Mouse (Mus musculus): ENCODE data around the gene Fam185a. TPM values are rescaled to one million over a fixed set of nuclear protein-coding genes. Genes with fewer than 3 reads are reported as not detected.

The Fam185a gene
- polyA plus RNA-seq, 1 experiment, result 1.9 TPM

- Histone ChIP-seq H3K4me3 (no peak overlapping the region), H3K4me2 (ENCODE audit: low read depth) (no peak overlapping the region), H3K36me3 (ENCODE audit: control insufficient read depth, insufficient read depth) (no peaks in the 10 kb centered on the region), H3K79me2 (ENCODE audit: control insufficient read depth, insufficient read depth) (no peaks in the 10 kb centered on the region), H3K27me3 (ENCODE audit: control insufficient read depth, insufficient read depth, insufficient read length) (no peaks in the 10 kb centered on the region), H3ac (ENCODE audit: control insufficient read depth, insufficient read length) (no peak overlapping the region)
- TF ChIP-seq SRF (IDR thresholded peaks at IDR 0.05; ENCODE audit: control insufficient read depth, insufficient read length, low read depth), result no peak
- TF ChIP-seq MYOG (IDR thresholded peaks at IDR 0.05; ENCODE audit: control insufficient read depth in 1 of 3, insufficient read depth in 1 of 3, insufficient read length in 2 of 3, low read depth in 2 of 3), result no peak
- TF ChIP-seq USF1 (IDR thresholded peaks at IDR 0.05; ENCODE audit: low read depth), result no peak
- TF ChIP-seq POLR2A (IDR thresholded peaks at IDR 0.05; ENCODE audit: insufficient read length, low read depth), result no peak
- TF ChIP-seq TCF12 (IDR thresholded peaks at IDR 0.05; ENCODE audit: insufficient read depth, poor library complexity, severe bottlenecking), result no peak
- no peak for TF ChIP-seq MYOD1 (IDR thresholded peaks at IDR 0.05; ENCODE audit: control insufficient read depth in 1 of 3, insufficient read length in 2 of 3, low read depth in 2 of 3)
- no peak for TF ChIP-seq POLR2AphosphoS2 (IDR thresholded peaks at IDR 0.05; ENCODE audit: insufficient read length, low read depth)
- TF ChIP-seq TCF3 (IDR thresholded peaks at IDR 0.05; ENCODE audit: insufficient read length, low read depth), result no peak
- TF ChIP-seq MAX (IDR thresholded peaks at IDR 0.05; ENCODE audit: low read depth), result no peak
- TF ChIP-seq CEBPB (IDR thresholded peaks at IDR 0.05; ENCODE audit: insufficient read depth, poor library complexity, severe bottlenecking), result no peak
- no peak for TF ChIP-seq E2F4 (IDR thresholded peaks at IDR 0.05; ENCODE audit: insufficient read depth)
- no peak for TF ChIP-seq REST (IDR thresholded peaks at IDR 0.05; ENCODE audit: insufficient read depth, insufficient read length)
These were observed 16.2 kb downstream of the Fam185a start for GRCm38 (mm10) chr5:21440833-21441530.

- Histone ChIP-seq H3K79me2 (ENCODE audit: control insufficient read depth, insufficient read depth) (no peaks in the 10 kb centered on the region), H3K36me3 (ENCODE audit: control insufficient read depth, insufficient read depth) (no peaks in the 10 kb centered on the region), H3ac (ENCODE audit: control insufficient read depth, insufficient read length) (no peak overlapping the region), H3K4me3 (no peak overlapping the region), H3K27me3 (ENCODE audit: control insufficient read depth, insufficient read depth, insufficient read length) (no peaks in the 10 kb centered on the region), H3K4me2 (ENCODE audit: low read depth) (no peak overlapping the region)
- TF ChIP-seq TCF3 (IDR thresholded peaks at IDR 0.05; ENCODE audit: insufficient read length, low read depth) (no peak), E2F4 (IDR thresholded peaks at IDR 0.05; ENCODE audit: insufficient read depth) (no peak), MYOG (IDR thresholded peaks at IDR 0.05; ENCODE audit: control insufficient read depth in 1 of 3, insufficient read depth in 1 of 3, insufficient read length in 2 of 3, low read depth in 2 of 3) (no peak), CEBPB (IDR thresholded peaks at IDR 0.05; ENCODE audit: insufficient read depth, poor library complexity, severe bottlenecking) (no peak), MAX (IDR thresholded peaks at IDR 0.05; ENCODE audit: low read depth) (no peak)
These were observed 42.6 kb downstream of the Fam185a start for GRCm38 (mm10) chr5:21467387-21467786.

GRCm38 (mm10) chr5:21468100-21468499, 43.3 kb downstream of the Fam185a start:
- no peaks in the 10 kb centered on the region for H3K27me3 ChIP-seq (ENCODE audit: control insufficient read depth, insufficient read depth, insufficient read length)
- no peaks in the 10 kb centered on the region for H3K79me2 ChIP-seq (ENCODE audit: control insufficient read depth, insufficient read depth)
- TF ChIP-seq TCF3 (IDR thresholded peaks at IDR 0.05; ENCODE audit: insufficient read length, low read depth) (no peak), MYOG (IDR thresholded peaks at IDR 0.05; ENCODE audit: control insufficient read depth in 1 of 3, insufficient read depth in 1 of 3, insufficient read length in 2 of 3, low read depth in 2 of 3) (no peak), MAX (IDR thresholded peaks at IDR 0.05; ENCODE audit: low read depth) (no peak), TCF12 (IDR thresholded peaks at IDR 0.05; ENCODE audit: insufficient read depth, poor library complexity, severe bottlenecking) (no peak), POLR2A (IDR thresholded peaks at IDR 0.05; ENCODE audit: insufficient read length, low read depth) (no peak), SRF (IDR thresholded peaks at IDR 0.05; ENCODE audit: control insufficient read depth, insufficient read length, low read depth) (no peak), REST (IDR thresholded peaks at IDR 0.05; ENCODE audit: insufficient read depth, insufficient read length) (no peak), POLR2AphosphoS2 (IDR thresholded peaks at IDR 0.05; ENCODE audit: insufficient read length, low read depth) (no peak), USF1 (IDR thresholded peaks at IDR 0.05; ENCODE audit: low read depth) (no peak), E2F4 (IDR thresholded peaks at IDR 0.05; ENCODE audit: insufficient read depth) (no peak), CEBPB (IDR thresholded peaks at IDR 0.05; ENCODE audit: insufficient read depth, poor library complexity, severe bottlenecking) (no peak), MYOD1 (IDR thresholded peaks at IDR 0.05; ENCODE audit: control insufficient read depth in 1 of 3, insufficient read length in 2 of 3, low read depth in 2 of 3) (no peak)
- no peak overlapping the region for H3K4me3 ChIP-seq
- no peak overlapping the region for H3K4me2 ChIP-seq (ENCODE audit: low read depth)
- no peak overlapping the region for H3ac ChIP-seq (ENCODE audit: control insufficient read depth, insufficient read length)
- no peaks in the 10 kb centered on the region for H3K36me3 ChIP-seq (ENCODE audit: control insufficient read depth, insufficient read depth)

- Histone ChIP-seq H3K79me2 (ENCODE audit: control insufficient read depth, insufficient read depth) (no peaks in the 10 kb centered on the region), H3ac (ENCODE audit: control insufficient read depth, insufficient read length) (no peak overlapping the region), H3K27me3 (ENCODE audit: control insufficient read depth, insufficient read depth, insufficient read length) (no peaks in the 10 kb centered on the region), H3K36me3 (ENCODE audit: control insufficient read depth, insufficient read depth) (no peaks in the 10 kb centered on the region), H3K4me3 (no peak overlapping the region), H3K4me2 (ENCODE audit: low read depth) (no peak overlapping the region)
- TF ChIP-seq USF1 (IDR thresholded peaks at IDR 0.05; ENCODE audit: low read depth) (no peak), REST (IDR thresholded peaks at IDR 0.05; ENCODE audit: insufficient read depth, insufficient read length) (no peak), MYOG (IDR thresholded peaks at IDR 0.05; ENCODE audit: control insufficient read depth in 1 of 3, insufficient read depth in 1 of 3, insufficient read length in 2 of 3, low read depth in 2 of 3) (no peak), SRF (IDR thresholded peaks at IDR 0.05; ENCODE audit: control insufficient read depth, insufficient read length, low read depth) (no peak), POLR2A (IDR thresholded peaks at IDR 0.05; ENCODE audit: insufficient read length, low read depth) (no peak), MAX (IDR thresholded peaks at IDR 0.05; ENCODE audit: low read depth) (no peak), TCF12 (IDR thresholded peaks at IDR 0.05; ENCODE audit: insufficient read depth, poor library complexity, severe bottlenecking) (no peak)
These were observed 53.7 kb downstream of the Fam185a start for GRCm38 (mm10) chr5:21478428-21478827.

GRCm38 (mm10) chr5:21479746-21480145, 55.0 kb downstream of the Fam185a start:
- Histone ChIP-seq H3ac (ENCODE audit: control insufficient read depth, insufficient read length) (no peak overlapping the region), H3K4me2 (ENCODE audit: low read depth) (no peak overlapping the region), H3K27me3 (ENCODE audit: control insufficient read depth, insufficient read depth, insufficient read length) (no peaks in the 10 kb centered on the region), H3K79me2 (ENCODE audit: control insufficient read depth, insufficient read depth) (no peaks in the 10 kb centered on the region), H3K4me3 (no peak overlapping the region), H3K36me3 (ENCODE audit: control insufficient read depth, insufficient read depth) (no peaks in the 10 kb centered on the region)
- TF ChIP-seq POLR2A (IDR thresholded peaks at IDR 0.05; ENCODE audit: insufficient read length, low read depth) (no peak), TCF12 (IDR thresholded peaks at IDR 0.05; ENCODE audit: insufficient read depth, poor library complexity, severe bottlenecking) (no peak)

Measured in myocyte (in vitro differentiated cells).